Mouse (Mus musculus) CH12F3 (cell line): ENCODE measurements around the gene Eif2b5.

Source experiments
- in situ Hi-C: fragments of 300-500 bp; cut with MboI; formaldehyde crosslinking; loops from 2 replicates; pipeline ENCODE4 v1.14.3; 2020; ENCODE audit warnings: low sequenced_read_pairs

Eif2b5 gene

DNA sequence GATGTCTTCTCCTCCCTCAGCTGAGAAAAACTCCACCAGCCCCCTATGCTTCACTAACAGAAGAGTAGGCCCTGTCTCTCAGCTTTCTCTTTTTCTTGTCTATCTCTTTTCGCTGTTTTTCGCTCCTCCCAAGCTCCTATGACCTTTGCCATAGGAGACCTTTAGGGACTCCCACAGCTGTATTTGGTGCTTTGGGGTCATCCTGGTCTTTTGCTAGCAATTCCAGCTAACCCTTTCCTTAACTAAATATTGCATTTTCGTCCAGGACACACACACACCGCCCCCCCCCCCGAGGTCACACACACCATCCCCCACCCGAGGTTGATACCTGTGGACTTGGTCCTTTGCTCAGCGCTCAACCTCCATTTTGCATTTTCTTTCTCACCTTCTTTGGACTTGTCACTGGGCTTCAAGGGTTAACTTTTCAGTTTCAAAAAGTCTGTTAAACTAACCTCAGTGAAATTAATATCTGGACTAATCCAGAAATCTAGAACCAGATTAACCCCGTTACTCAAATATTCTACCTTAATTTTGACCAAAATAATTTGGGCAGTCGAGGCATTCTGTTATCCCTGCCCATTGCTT, 37.6 kb downstream of the Eif2b5 start:
- in situ Hi-C loops = no loop called here

DNA sequence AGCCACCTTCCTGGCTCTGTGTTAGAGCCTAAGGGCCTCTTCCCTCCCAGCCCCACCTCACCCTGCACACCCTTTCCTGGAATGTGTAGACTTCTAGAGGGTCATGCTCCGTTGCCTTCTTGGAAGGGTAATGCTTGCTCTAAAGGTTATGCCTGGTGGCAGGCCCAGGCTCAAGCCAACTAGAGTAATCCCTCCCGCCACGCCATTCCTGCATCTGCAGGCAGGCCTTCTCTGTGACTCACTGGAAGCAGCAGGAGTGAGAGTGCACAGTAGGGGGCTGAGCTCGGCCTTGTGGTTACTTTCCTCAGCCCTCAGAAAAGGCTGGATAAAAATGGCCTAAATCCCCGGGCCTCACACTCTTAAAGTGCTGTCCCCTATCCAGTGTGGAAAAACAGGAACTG, 38.5 kb downstream of the Eif2b5 start:
- in situ Hi-C loops = no loop called here

DNA sequence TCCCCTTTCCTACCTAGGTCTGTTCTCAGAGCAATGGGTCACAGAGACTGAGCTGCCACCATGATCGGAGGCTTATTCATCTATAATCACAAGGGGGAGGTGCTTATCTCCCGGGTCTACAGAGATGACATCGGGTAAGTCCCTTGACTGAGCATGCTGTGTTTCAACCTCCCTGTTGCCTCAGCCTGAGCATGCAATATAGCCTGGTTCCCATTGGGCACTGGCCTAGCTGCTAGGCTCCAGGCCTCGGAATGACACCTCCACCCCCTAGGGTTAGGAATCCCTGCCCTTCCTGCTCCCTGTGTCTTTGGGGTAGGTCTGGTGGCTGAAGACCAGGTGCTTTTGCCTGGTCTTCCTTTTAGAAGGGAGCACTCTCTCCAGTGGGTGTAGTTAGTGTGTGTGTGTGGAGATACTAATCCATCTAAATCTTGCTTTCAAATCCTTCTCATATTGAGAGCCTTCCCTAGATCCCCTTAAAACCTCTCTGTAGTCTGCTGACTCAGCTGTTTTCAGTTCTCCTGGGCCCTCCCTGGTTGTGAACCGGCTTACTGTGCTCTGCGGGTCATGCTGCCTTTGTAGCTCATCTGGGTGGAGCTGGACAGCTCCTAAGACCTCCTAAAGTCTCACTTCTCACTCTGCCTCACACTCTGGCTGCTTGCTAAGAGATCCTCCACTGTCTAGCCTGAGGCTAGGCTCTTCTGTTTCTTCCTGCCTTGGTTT, 39.1 kb downstream of the Eif2b5 start:
- in situ Hi-C loops = no loop called here

DNA sequence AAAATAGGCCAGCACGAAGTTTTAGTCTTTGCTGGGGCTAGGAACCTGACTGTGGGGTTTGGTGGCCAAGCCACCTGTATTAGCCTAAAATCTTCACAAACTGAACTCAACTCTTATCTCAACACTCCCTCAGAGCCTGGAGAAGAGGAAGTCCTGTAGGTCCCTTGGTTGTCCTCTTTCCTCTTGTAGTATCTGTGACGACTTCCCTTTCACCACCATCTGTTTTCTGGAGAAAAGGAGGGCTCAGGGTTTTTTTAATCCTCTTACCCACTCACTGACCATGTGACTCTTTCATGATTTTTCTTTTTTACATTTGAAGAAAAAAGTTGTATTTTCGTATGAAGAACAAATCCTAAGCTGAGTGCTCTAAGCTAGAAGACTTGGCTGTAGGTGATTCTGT, 41.0 kb downstream of the Eif2b5 start:
- in situ Hi-C loops = no loop called here

DNA sequence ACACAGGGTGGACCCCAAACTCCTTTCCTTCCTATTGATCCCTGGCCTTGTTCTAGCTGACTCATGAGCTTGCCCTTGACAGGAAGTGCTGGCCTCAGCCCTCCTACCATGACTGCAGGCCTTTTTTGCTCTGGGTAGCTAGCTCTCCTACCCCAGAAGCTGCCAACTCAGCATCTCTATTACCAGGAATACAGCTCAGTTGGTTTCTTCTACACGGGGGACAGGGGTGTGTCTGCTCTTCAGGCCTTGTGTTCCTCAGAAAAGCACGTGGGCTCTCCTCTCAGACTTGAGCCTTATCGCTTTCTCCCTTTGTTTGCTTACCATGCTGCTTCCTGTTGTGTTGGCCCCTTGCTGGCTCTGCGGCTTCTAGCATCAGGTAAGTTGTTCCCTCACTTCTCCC, 41.8 kb downstream of the Eif2b5 start:
- in situ Hi-C loops = no loop called here

DNA sequence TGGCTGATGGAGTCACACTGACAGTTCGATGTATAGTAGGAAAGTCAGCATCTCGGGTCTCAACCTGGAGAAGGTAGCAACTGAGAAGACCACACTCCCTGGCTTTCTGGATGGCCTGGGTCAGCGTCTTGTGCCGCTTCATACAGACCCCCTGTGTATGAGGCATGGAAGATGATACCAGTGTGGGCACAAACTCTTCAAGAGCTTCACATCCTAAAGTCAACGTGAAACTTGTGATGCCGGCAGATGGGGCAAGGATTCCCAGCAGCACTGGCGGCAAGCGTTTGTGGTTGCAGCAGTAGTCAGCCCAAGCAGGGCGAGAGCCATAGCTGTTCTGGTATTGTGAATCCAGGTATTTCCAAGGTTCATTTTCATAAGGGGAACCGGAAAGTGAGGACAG, 47.1 kb downstream of the Eif2b5 start:
- in situ Hi-C loops = no loop called here

DNA sequence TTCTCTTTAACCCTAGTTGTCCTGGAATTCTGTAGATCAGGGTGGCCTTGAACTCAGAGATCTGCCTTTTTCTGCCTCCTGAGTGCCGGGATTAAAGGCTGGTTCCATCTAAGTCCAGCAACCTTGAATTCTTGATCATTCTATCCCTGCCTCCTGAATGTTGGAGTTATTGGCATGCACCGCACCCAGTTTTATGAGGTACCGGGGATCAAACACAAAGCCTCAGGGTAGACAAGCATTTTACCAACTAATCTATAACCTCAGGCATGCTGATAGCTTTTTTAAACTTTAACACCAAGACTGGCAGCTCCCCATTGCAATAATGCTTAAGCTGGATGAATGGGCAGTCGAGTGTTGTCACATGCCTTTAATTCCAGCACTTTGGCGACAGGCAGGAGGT, 48.8 kb downstream of the Eif2b5 start:
- in situ Hi-C loops = no loop called here

DNA sequence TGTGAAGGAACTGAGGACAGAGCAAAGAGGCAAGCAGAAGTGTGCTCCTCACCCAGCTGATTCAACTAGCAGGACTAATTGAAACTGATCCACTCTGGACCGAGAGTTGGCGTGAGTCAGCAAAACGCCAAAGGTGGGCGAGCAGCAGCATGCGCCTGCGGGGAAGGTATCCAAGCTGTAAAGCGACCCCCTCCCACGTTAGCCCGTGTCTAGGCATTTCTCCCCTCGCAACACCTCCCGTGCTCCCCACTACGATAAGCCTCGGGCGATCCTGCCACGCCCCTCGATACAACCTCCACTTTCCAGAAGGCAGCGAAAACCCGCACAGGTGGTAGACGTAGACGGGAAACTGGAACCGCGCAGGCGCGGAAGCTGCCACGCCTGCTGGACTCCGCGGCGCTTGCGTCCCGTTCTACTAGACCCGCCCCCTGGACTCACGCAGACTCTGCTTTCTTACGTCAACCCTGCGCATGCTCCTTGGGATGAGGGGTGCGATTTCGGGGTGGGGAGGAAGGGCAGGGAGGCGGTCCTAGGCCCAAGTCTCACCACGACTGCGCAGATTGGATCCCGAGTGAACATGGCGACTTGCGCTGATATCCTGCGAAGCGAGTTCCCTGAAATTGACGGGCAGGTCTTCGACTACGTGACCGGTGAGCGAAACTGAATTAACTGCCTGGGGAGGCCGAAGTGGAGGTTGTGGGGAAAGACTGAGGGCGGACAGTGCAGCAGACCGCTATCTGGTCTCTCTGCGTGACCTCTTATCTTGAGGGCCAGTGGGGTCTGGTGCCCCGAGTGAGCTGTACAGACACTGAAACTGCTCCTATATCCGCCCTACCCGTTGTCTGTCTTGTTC, 49.7 kb downstream of the Eif2b5 start, which contains the start of gene Abcf3:
TSS of gene Abcf3 (plus strand) at position 482 of the 853 bp plus-strand sequence.
- in situ Hi-C loops = no loop called here

DNA sequence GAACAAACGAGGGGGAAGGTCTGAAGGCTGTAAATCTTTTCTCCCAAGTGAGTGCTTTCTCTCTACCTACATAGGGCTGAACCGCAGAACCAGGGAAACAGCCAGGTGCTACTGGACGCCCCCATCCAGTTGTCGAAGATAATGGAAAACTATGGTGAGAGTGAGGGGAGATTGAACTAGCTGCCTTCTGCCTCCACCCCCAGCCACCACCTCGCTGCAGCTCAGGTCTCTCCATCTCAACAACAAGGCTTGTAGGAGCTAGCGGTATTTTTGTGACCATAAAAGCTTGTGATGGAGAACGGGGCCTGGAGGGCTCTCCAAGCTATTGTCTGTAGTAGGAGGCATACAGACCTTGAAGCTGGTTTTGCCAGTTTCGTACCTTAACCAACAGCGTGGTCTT, 50.5 kb downstream of the Eif2b5 start:
- in situ Hi-C loops = no loop called here

DNA sequence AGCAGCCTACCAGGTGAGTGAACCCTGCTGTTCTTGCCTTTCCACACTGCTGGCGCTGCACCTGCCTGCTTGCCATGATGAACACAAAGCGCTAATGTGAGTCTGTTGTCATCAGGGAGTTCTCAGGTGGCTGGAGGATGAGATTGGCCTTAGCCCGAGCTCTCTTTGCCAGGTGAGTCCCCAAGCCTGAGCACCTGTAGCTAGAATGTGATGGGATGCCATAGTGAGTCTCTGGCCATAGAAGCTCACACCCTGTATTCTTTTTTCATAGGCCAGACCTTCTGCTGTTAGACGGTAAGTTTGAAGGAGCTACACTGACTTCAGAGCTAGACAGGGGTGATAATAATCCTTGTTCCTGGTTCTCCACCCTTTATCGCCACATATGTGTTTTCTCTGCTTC, 53.1 kb downstream of the Eif2b5 start:
- in situ Hi-C loops = no loop called here

DNA sequence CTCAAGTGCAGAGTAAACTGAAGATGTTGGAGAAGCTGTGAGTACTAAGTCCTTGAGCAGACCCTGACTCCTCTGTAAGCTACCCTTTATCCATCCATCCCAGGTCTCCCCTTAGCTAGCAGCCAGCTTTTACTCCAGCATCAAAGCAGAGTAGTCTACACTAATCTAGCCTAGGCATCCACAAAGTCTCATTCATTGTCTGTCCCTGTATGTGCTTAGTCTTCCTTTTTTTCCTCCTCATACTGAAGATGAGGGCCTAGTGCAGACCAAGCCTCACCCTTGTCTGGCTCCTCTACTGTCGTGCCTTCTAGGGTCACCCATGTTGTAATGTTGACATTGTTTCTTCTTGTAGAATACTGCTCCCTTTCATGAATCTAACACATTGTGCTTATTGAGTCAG, 54.0 kb downstream of the Eif2b5 start:
- in situ Hi-C loops = no loop called here

DNA sequence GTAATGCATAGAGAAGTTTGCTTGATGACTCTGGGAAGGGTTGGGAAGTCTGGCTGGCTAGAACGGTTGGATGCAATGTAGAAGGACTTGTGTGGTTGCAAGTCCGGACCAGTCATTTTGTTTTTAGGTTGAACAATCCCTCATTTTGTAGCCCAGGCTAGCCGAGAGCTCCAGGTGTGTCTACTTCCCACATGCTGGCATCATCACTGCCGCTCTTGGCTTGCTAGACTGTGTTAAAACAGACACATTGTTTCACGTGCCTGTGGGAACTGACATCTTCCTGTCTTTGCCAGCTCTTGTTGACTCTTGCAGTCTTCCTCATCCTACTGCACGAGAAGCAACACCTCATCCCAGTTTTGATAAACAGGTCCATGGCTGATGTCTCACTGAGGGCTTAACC, 56.4 kb downstream of the Eif2b5 start:
- in situ Hi-C loops = no loop called here

DNA sequence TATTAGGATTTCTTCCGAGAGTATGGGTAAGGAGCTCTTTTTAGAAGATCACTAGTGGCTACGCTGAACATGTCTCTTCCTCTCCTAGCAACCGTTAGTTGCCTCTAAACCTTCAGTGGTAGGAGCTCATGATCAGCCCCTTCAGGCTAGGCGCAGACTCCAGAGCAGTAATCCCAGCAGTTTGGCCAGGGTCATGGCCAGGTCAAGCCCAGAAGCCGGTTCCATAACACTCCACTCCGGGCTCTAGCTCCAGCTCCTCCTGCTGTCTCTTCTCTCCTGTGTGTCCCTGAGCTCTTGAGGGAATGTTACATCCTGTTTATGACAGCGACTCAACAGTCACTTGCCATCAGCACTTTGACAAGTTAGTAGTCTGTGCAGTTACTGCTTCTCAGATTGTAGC, 58.8 kb downstream of the Eif2b5 start:
- in situ Hi-C loops = no loop called here
